Comparison of ENCODE assay signal across 24 mouse cellular contexts in the genomic region with DNA sequence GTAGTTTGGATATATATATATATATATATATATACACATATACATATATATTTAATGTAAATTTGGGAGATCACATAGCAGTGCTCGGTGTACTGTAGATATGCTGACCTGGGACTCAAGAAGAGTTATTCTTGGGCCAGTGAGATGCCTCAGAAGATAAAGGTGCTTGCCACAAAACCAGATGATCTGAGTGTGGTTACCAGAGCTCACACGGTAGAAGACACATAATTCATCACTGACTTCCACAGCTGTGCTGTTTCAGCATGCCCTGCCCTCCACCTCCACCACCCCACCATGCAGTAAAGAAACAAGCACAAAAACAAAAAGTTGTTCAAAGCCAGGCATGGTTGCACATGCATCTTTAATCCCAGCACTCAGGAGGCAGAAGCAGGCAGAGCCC.
"Had no signal": no experiment of that assay in that cellular context is flagged by ENCODE, and none has a peak within 500 bp of the region (broad histone marks: within the 10 kb centered on the region; RNA-seq: fewer than 3 reads in every experiment).

No protein-coding gene starts in this region.

- H3K9me3 ChIP-seq: heart, embryonic 10.5 days; limb, embryonic 10.5 days had no signal

- H3K27ac ChIP-seq: gastrocnemius, adult 2 months; heart, embryonic 10.5 days; hindbrain, embryonic 10.5 days; hindbrain, embryonic 12.5 days; hindbrain, embryonic 14.5 days; limb, embryonic 10.5 days; limb, embryonic 12.5 days; liver, embryonic 13.5 days had no signal

- ATAC-seq: hindbrain, embryonic 16.5 days; intestine, embryonic 16.5 days had no signal

- H3K4me2 ChIP-seq: heart, embryonic 12.5 days; hindbrain, embryonic 12.5 days; hindbrain, embryonic 14.5 days; limb, embryonic 12.5 days; liver, embryonic 11.5 days; liver, embryonic 13.5 days had no signal

- DNase-seq: gastrocnemius, adult 2 months; gastrocnemius, postnatal 10 days; gastrocnemius, postnatal 25 days; heart, adult 18-20 months; heart, postnatal 10 days; heart, postnatal 4 days; kidney, adult 18-20 months; kidney, adult 8-10 months; kidney, postnatal 14 days; kidney, postnatal 36 days; layer of hippocampus, adult 9-11 months; layer of hippocampus, postnatal 36 days; liver; liver, embryonic 13.5 days had no signal

- H3K4me3 ChIP-seq: gastrocnemius, adult 2 months; heart, embryonic 10.5 days; heart, embryonic 12.5 days; hindbrain, embryonic 10.5 days; hindbrain, embryonic 12.5 days; limb, embryonic 10.5 days; limb, embryonic 12.5 days; liver, embryonic 13.5 days had no signal

- H3K27me3 ChIP-seq: heart, embryonic 12.5 days; hindbrain, embryonic 12.5 days; limb, embryonic 12.5 days; liver, embryonic 13.5 days had no signal

- H3K4me1 ChIP-seq: heart, embryonic 10.5 days; heart, embryonic 12.5 days; limb, embryonic 10.5 days; limb, embryonic 12.5 days had no signal

- H3K36me3 ChIP-seq: heart, embryonic 10.5 days; heart, embryonic 12.5 days; hindbrain, embryonic 10.5 days; hindbrain, embryonic 12.5 days; limb, embryonic 10.5 days; limb, embryonic 12.5 days; liver, embryonic 13.5 days had no signal

- H3K9ac ChIP-seq: heart, embryonic 12.5 days; hindbrain, embryonic 12.5 days; hindbrain, embryonic 14.5 days; limb, embryonic 12.5 days; liver, embryonic 13.5 days had no signal
